Mouse (Mus musculus) hindbrain, embryonic 14.5 days (tissue): ENCODE data around the gene Grin2a. TPM values are rescaled to one million over a fixed set of nuclear protein-coding genes. Genes with fewer than 3 reads are reported as not detected.

Source experiments
- ATAC-seq: fragments of 200-750 bp; cut with Nextera tagmentation; 2 replicates; pipeline ENCODE4 v1.8.0; 2017; ENCODE audit warnings: moderate number of reproducible peaks, mild to moderate bottlenecking, moderate TSS enrichment, moderate library complexity; ENCODE audit not compliant: low FRiP score
- DNase-seq: peaks from one replicate; pipeline ENCODE4 v3.0.0-alpha.2; 2015; ENCODE audit warnings: low spot score
- H3K27ac ChIP-seq: fragments of 300-500 bp; sonication (generic); 2 replicates; pipeline ENCODE4 v1.5.1; 2014; ENCODE audit warnings: mild to moderate bottlenecking, moderate library complexity
- H3K27me3 ChIP-seq: fragments of 300-500 bp; sonication (generic); 2 replicates; pipeline ENCODE4 v1.6.1; 2014; ENCODE audit warnings: mild to moderate bottlenecking, low read length, mixed read lengths; ENCODE audit not compliant: control insufficient read depth, insufficient read depth
- H3K36me3 ChIP-seq: fragments of 300-500 bp; sonication (generic); replicated peaks from 2 replicates; pipeline ENCODE4 v1.6.1; 2014; ENCODE audit not compliant: control insufficient read depth, insufficient read depth
- H3K4me1 ChIP-seq: fragments of 300-500 bp; sonication (generic); replicated peaks from 2 replicates; pipeline ENCODE4 v1.6.1; 2014; ENCODE audit warnings: antibody characterized with exemption, low read length, mixed read lengths; ENCODE audit not compliant: control insufficient read depth, insufficient read depth
- H3K4me2 ChIP-seq: fragments of 300-500 bp; sonication (generic); replicated peaks from 2 replicates; pipeline ENCODE4 v1.6.1; 2014; ENCODE audit warnings: mild to moderate bottlenecking, moderate library complexity
- H3K4me3 ChIP-seq: fragments of 300-500 bp; sonication (generic); replicated peaks from 2 replicates; pipeline ENCODE4 v1.5.1; 2014; ENCODE audit warnings: mild to moderate bottlenecking, low read length
- H3K9ac ChIP-seq: fragments of 300-500 bp; sonication (generic); 2 replicates; pipeline ENCODE4 v1.6.1; 2014
- H3K9me3 ChIP-seq: fragments of 300-500 bp; sonication (generic); 2 replicates; pipeline ENCODE4 v1.6.1; 2016; ENCODE audit warnings: low read length; ENCODE audit not compliant: control insufficient read depth
- WGBS: fragments of 180-500 bp; shearing (Covaris S2); extraction: QIAGEN DNeasy Blood & Tissue Kit; methylation state at CpG from one replicate; pipeline ENCODE4 v1.1.7; 2014; 5-methylcytosine and 5-hydroxymethylcytosine counted together
- polyA plus RNA-seq: library from polyadenylated mRNA; unstranded; fragments of >200 nt; fragmentation: Nextera tagmentation; extraction: Ambion mirVana; gene quantifications from 2 replicates; pipeline ENCODE4 v1.2.1, GENCODE M21; 2014

The Grin2a gene
- polyA plus RNA-seq, 1 experiment from 2014 or later, result 6.9 TPM

- no peak for DNase-seq
- Histone ChIP-seq H3K4me2 (no peak overlapping the region), H3K9ac (no peak overlapping the region)
These were observed 143.9 kb downstream of the Grin2a start for GRCm38 (mm10) chr16:9851265-9851988.

GRCm38 (mm10) chr16:9841496-9841895, 153.9 kb downstream of the Grin2a start:
- no peak for ATAC-seq

More at GRCm38 (mm10) chr16:9851265-9851988, 143.9 kb downstream of the Grin2a start:
- Histone ChIP-seq H3K4me1 (no peaks in the 10 kb centered on the region), H3K4me3 (no peak overlapping the region), H3K9me3 (no peaks in the 10 kb centered on the region), H3K27ac (no peak overlapping the region), H3K36me3 (no peaks in the 10 kb centered on the region), H3K27me3 (no peaks in the 10 kb centered on the region)
- ATAC-seq, result no peak
- 85% methylated on average over 12 of the region's 12 CpGs for WGBS

GRCm38 (mm10) chr16:9836542-9836941, 158.8 kb downstream of the Grin2a start:
- H3K27ac ChIP-seq, result no peak overlapping the region
- no peaks in the 10 kb centered on the region for H3K9me3 ChIP-seq
- H3K9ac ChIP-seq, result no peak overlapping the region
- H3K36me3 ChIP-seq, result no peaks in the 10 kb centered on the region
- no peak overlapping the region for H3K4me2 ChIP-seq
- H3K4me1 ChIP-seq, result no peaks in the 10 kb centered on the region
- no peak overlapping the region for H3K4me3 ChIP-seq
- DNase-seq, result no peak
- H3K27me3 ChIP-seq, result no peaks in the 10 kb centered on the region
- ATAC-seq, result no peak
- WGBS, result 47% methylated on average over 8 of the region's 8 CpGs

More at GRCm38 (mm10) chr16:9841496-9841895, 153.9 kb downstream of the Grin2a start:
- no peak overlapping the region for H3K9ac ChIP-seq
- no peaks in the 10 kb centered on the region for H3K36me3 ChIP-seq
- no peak for DNase-seq
- no peak overlapping the region for H3K4me2 ChIP-seq
- H3K27me3 ChIP-seq, result no peaks in the 10 kb centered on the region
- no peaks in the 10 kb centered on the region for H3K9me3 ChIP-seq
- H3K4me3 ChIP-seq, result no peak overlapping the region
- H3K4me1 ChIP-seq, result no peaks in the 10 kb centered on the region
- H3K27ac ChIP-seq, result no peak overlapping the region
- WGBS, result 70% methylated on average over 3 of the region's 3 CpGs

- Histone ChIP-seq H3K27me3 (no peaks in the 10 kb centered on the region), H3K36me3 (no peaks in the 10 kb centered on the region), H3K4me1 (no peaks in the 10 kb centered on the region), H3K9me3 (no peaks in the 10 kb centered on the region), H3K27ac (no peak overlapping the region), H3K4me3 (no peak overlapping the region), H3K4me2 (no peak overlapping the region), H3K9ac (no peak overlapping the region)
- WGBS, result 90% methylated on average over 2 of the region's 2 CpGs
- ATAC-seq (no peak), DNase-seq (no peak)
These were observed 161.1 kb downstream of the Grin2a start for GRCm38 (mm10) chr16:9834236-9834635.

GRCm38 (mm10) chr16:9825110-9825483, 170.3 kb downstream of the Grin2a start:
- Histone ChIP-seq H3K9ac (no peak overlapping the region), H3K36me3 (no peaks in the 10 kb centered on the region), H3K4me1 (no peaks in the 10 kb centered on the region), H3K9me3 (no peaks in the 10 kb centered on the region), H3K4me2 (no peak overlapping the region), H3K27ac (no peak overlapping the region), H3K27me3 (no peaks in the 10 kb centered on the region), H3K4me3 (no peak overlapping the region)
- 66% methylated on average over 2 of the region's 2 CpGs for WGBS
- ATAC-seq (no peak), DNase-seq (no peak)

GRCm38 (mm10) chr16:9824436-9825109, 170.8 kb downstream of the Grin2a start:
- no peak overlapping the region for H3K9ac ChIP-seq
- no peaks in the 10 kb centered on the region for H3K27me3 ChIP-seq
- H3K9me3 ChIP-seq, result no peaks in the 10 kb centered on the region
- no peak overlapping the region for H3K4me2 ChIP-seq
- DNase-seq, result no peak
- H3K36me3 ChIP-seq, result no peaks in the 10 kb centered on the region
- no peak for ATAC-seq
- no peak overlapping the region for H3K4me3 ChIP-seq
- no peak overlapping the region for H3K27ac ChIP-seq
- WGBS, result 88% methylated on average over 4 of the region's 4 CpGs
- H3K4me1 ChIP-seq, result no peaks in the 10 kb centered on the region

- H3K4me2 ChIP-seq, result no peak overlapping the region
- no peak for ATAC-seq
These were observed 171.7 kb downstream of the Grin2a start for GRCm38 (mm10) chr16:9823686-9824085.

GRCm38 (mm10) chr16:9819508-9819907, 175.9 kb downstream of the Grin2a start:
- WGBS, result 31% methylated on average over 3 of the region's 3 CpGs
- Histone ChIP-seq H3K4me3 (no peak overlapping the region), H3K4me1 (no peaks in the 10 kb centered on the region), H3K27me3 (no peaks in the 10 kb centered on the region), H3K9me3 (no peaks in the 10 kb centered on the region), H3K9ac (no peak overlapping the region), H3K4me2 (no peak overlapping the region), H3K27ac (no peak overlapping the region), H3K36me3 (no peaks in the 10 kb centered on the region)
- no peak for DNase-seq
- ATAC-seq, result no peak

More at GRCm38 (mm10) chr16:9823686-9824085, 171.7 kb downstream of the Grin2a start:
- Histone ChIP-seq H3K4me3 (no peak overlapping the region), H3K27ac (no peak overlapping the region), H3K4me1 (no peaks in the 10 kb centered on the region), H3K9ac (no peak overlapping the region), H3K36me3 (no peaks in the 10 kb centered on the region), H3K27me3 (no peaks in the 10 kb centered on the region), H3K9me3 (no peaks in the 10 kb centered on the region)
- DNase-seq, result no peak

- Histone ChIP-seq H3K4me3 (no peak overlapping the region), H3K36me3 (no peaks in the 10 kb centered on the region), H3K27ac (no peak overlapping the region), H3K4me1 (no peaks in the 10 kb centered on the region), H3K9ac (no peak overlapping the region), H3K4me2 (no peak overlapping the region), H3K27me3 (no peaks in the 10 kb centered on the region), H3K9me3 (no peaks in the 10 kb centered on the region)
- ATAC-seq (no peak), DNase-seq (no peak)
- WGBS, result 88% methylated on average over 8 of the region's 8 CpGs
These were observed 194.0 kb downstream of the Grin2a start for GRCm38 (mm10) chr16:9801338-9801737.
